Mouse (Mus musculus) CH12.LX (cell line): Measurements from ENCODE around the gene Dok1. TPM values are rescaled to one million over a fixed set of nuclear protein-coding genes. Genes with fewer than 3 reads are reported as not detected.

ENCODE experiments used
- DNase-seq: peaks from one replicate; pipeline ENCODE4 v3.0.0-alpha.2; 2013; ENCODE audit errors: extremely low read depth
- H3K27ac ChIP-seq: 2 replicates; pipeline ENCODE4 v1.5.1; 2012; ENCODE audit warnings: low read depth, mild to moderate bottlenecking, control low read depth, moderate library complexity; ENCODE audit not compliant: insufficient read depth
- H3K27me3 ChIP-seq: replicated peaks from 2 replicates; pipeline ENCODE3; 2012; ENCODE audit warnings: inconsistent platforms
- H3K36me3 ChIP-seq, 2 experiments: replicated peaks in 1 of 2; 2 replicates each; pipeline versions ENCODE3 to v1.6.1; 2012; ENCODE audit warnings: inconsistent platforms in 1 of 2, low read length in 1 of 2, mild to moderate bottlenecking in 1 of 2, mixed read lengths in 1 of 2, moderate library complexity in 1 of 2; ENCODE audit not compliant: control insufficient read depth in 1 of 2, insufficient read depth in 1 of 2
- H3K4me1 ChIP-seq, 2 experiments: 2 replicates each; pipeline ENCODE4 v1.6.1; 2012; ENCODE audit warnings: inconsistent platforms in 1 of 2, moderate library complexity in 1 of 2; ENCODE audit not compliant: insufficient read depth in 2 of 2, control insufficient read depth in 1 of 2
- H3K4me2 ChIP-seq: 2 replicates; pipeline ENCODE4 v1.6.1; 2012; ENCODE audit warnings: low read depth, mild to moderate bottlenecking, control low read depth; ENCODE audit not compliant: poor library complexity, insufficient read depth, severe bottlenecking
- H3K4me3 ChIP-seq, 3 experiments: fragments of 150-350 bp in 1 of 3; sonication (generic) in 1 of 3; replicated peaks in 1 of 3; 2 replicates each; pipeline versions ENCODE3 to v1.5.1; 2011 to 2012; ENCODE audit warnings: low read depth in 2 of 3, low read length in 2 of 3, mild to moderate bottlenecking in 2 of 3, moderate library complexity in 2 of 3, control low read depth in 1 of 3, improper control_type of control experiment in 1 of 3, inconsistent platforms in 1 of 3, mixed read lengths in 1 of 3; ENCODE audit not compliant: poor library complexity in 1 of 3
- H3K79me2 ChIP-seq: replicated peaks from 2 replicates; pipeline ENCODE4 v1.6.1; 2012; ENCODE audit warnings: mild to moderate bottlenecking, moderate library complexity; ENCODE audit not compliant: control insufficient read depth, poor library complexity, insufficient read depth, severe bottlenecking; ENCODE audit errors: extremely low read depth
- H3K9ac ChIP-seq: 2 replicates; pipeline ENCODE4 v1.6.1; 2012; ENCODE audit warnings: low read depth, mild to moderate bottlenecking, control low read depth, moderate library complexity; ENCODE audit not compliant: insufficient read depth
- H3K9me3 ChIP-seq: replicated peaks from 2 replicates; pipeline ENCODE3; 2012; ENCODE audit warnings: low read length, inconsistent platforms, mixed read lengths
- BHLHE40 ChIP-seq: IDR thresholded peaks from 2 replicates; pipeline ENCODE4 v1.6.1; 2011; ENCODE audit warnings: mild to moderate bottlenecking, low read depth, low read length, improper control_type of control experiment
- ELF1 ChIP-seq: IDR thresholded peaks from 2 replicates; pipeline ENCODE4 v1.6.1; 2014; ENCODE audit warnings: low read depth, mild to moderate bottlenecking, inconsistent platforms, low read length, improper control_type of control experiment
- EP300 ChIP-seq: IDR thresholded peaks from 2 replicates; pipeline ENCODE4 v1.6.1; 2011; ENCODE audit warnings: low read length, improper control_type of control experiment
- HCFC1 ChIP-seq: IDR thresholded peaks from 2 replicates; pipeline ENCODE4 v1.6.1; 2012; ENCODE audit warnings: low read depth, mild to moderate bottlenecking, inconsistent platforms, low read length, improper control_type of control experiment
- IRF4 ChIP-seq: IDR thresholded peaks from 2 replicates; pipeline ENCODE4 v1.6.1; 2014; ENCODE audit warnings: low read depth, mild to moderate bottlenecking, inconsistent platforms, low read length, improper control_type of control experiment
- KAT2A ChIP-seq: IDR thresholded peaks from 2 replicates; pipeline ENCODE4 v1.6.1; 2012; ENCODE audit warnings: low read length, improper control_type of control experiment, inconsistent platforms; ENCODE audit not compliant: insufficient replicate concordance
- MAX ChIP-seq: IDR thresholded peaks from 2 replicates; pipeline ENCODE4 v1.6.1; 2011; ENCODE audit warnings: low read length, improper control_type of control experiment
- MAZ ChIP-seq: IDR thresholded peaks from 2 replicates; pipeline ENCODE4 v1.6.1; 2012; ENCODE audit warnings: low read depth, mild to moderate bottlenecking, inconsistent platforms, low read length, improper control_type of control experiment, moderate library complexity
- MEF2A ChIP-seq: IDR thresholded peaks from 2 replicates; pipeline ENCODE4 v1.6.1; 2014; ENCODE audit warnings: low read depth, mild to moderate bottlenecking, inconsistent platforms, low read length, improper control_type of control experiment, borderline replicate concordance
- MXI1 ChIP-seq: IDR thresholded peaks from 2 replicates; pipeline ENCODE4 v1.6.1; 2011; ENCODE audit warnings: mild to moderate bottlenecking, low read depth, low read length, improper control_type of control experiment
- MYC ChIP-seq: IDR thresholded peaks from 2 replicates; pipeline ENCODE4 v1.6.1; 2011; ENCODE audit warnings: low read depth, mild to moderate bottlenecking, improper control_type of control experiment, low read length
- NELFE ChIP-seq: IDR thresholded peaks from 2 replicates; pipeline ENCODE4 v1.6.1; 2011; ENCODE audit warnings: low read depth, low read length, improper control_type of control experiment
- RAD21 ChIP-seq: IDR thresholded peaks from 2 replicates; pipeline ENCODE4 v1.6.1; 2011; ENCODE audit warnings: low read depth, mild to moderate bottlenecking, low read length, improper control_type of control experiment, moderate library complexity
- RCOR1 ChIP-seq: conservative IDR thresholded peaks from 2 replicates; pipeline ENCODE4 v1.6.1; 2012; ENCODE audit warnings: low read depth, mild to moderate bottlenecking, inconsistent platforms, low read length, improper control_type of control experiment
- TCF12 ChIP-seq: IDR thresholded peaks from 2 replicates; pipeline ENCODE4 v1.6.1; 2014; ENCODE audit warnings: low read depth, mild to moderate bottlenecking, inconsistent platforms, low read length, improper control_type of control experiment
- USF2 ChIP-seq: conservative IDR thresholded peaks from 2 replicates; pipeline ENCODE4 v1.6.1; 2011; ENCODE audit warnings: low read depth, low read length, improper control_type of control experiment
- dilution Hi-C: fragments of 300-500 bp; cut with MboI; formaldehyde crosslinking; loops from 2 replicates; pipeline ENCODE4 v1.14.3; 2020; ENCODE audit warnings: low sequenced_read_pairs; ENCODE audit not compliant: extremely low pct_unique_long_range_greater_than_20kb, extremely low pct_ligation_motif_present
- in situ Hi-C: fragments of 300-500 bp; cut with MboI; formaldehyde crosslinking; loops from 3 replicates; pipeline ENCODE4 v1.14.3; 2019; ENCODE audit warnings: low sequenced_read_pairs, low pct_ligation_motif_present, low pct_unique_long_range_greater_than_20kb, mixed read lengths
- polyA plus RNA-seq: library from polyadenylated mRNA; unstranded; fragments of >175 nt; gene quantifications from 2 replicates; pipeline ENCODE4 v1.2.1, GENCODE M21; 2012; ENCODE audit warnings: low read depth; ENCODE audit not compliant: insufficient read length
- total RNA-seq, 2 experiments: library from RNA; depleted of rRNA; stranded (reverse); fragments of 300-350 nt in 1 of 2; fragments of >200 nt in 1 of 2; gene quantifications; 2 replicates each; pipeline ENCODE4 v1.2.3; 2012 to 2014

The Dok1 gene
- total and polyA plus RNA-seq, 3 experiments: 21.4 to 33.2 (median 23.8) TPM

GRCm38 (mm10) chr6:83078324-83078858 is 45.1 kb upstream of the Dok1 start (continued):
- TF ChIP-seq MAZ: no peak; the same call in 1 of the 2 replicates
- TF ChIP-seq NELFE: peak; percentile 76
- TF ChIP-seq IRF4: peak; percentile 17; the same call in 1 of the 2 replicates
- 0 out of 2 replicates have a peak, but pooled peaks have one; percentile 42 for TF ChIP-seq KAT2A
- 0 out of 2 replicates have a peak, but pooled peaks have one; percentile 22 for TF ChIP-seq MYC
- TF ChIP-seq USF2: no peak

- peak within 1 kb of the TSS; percentile 81 for H3K9ac ChIP-seq
- peak within 1 kb of the TSS; percentile 68 for H3K4me2 ChIP-seq
- H3K27me3 ChIP-seq: peaks cover 3% of the 10 kb centered on the region
- in situ Hi-C loops (no loop called here), dilution Hi-C loops (no loop called here)
- TF ChIP-seq RAD21: no peak
- TF ChIP-seq MAX: no peak
- peak; percentile 43 for TF ChIP-seq BHLHE40
- TF ChIP-seq RCOR1: no peak
- peak; percentile 95; the same call in 1 of the 2 replicates for TF ChIP-seq MXI1
- TF ChIP-seq TCF12: peak; percentile 12; the same call in 1 of the 2 replicates
- no peak for TF ChIP-seq HCFC1
- no peak for TF ChIP-seq MEF2A
- TF ChIP-seq MAZ: peak; percentile 62; the same call in 1 of the 2 replicates
- no peak for TF ChIP-seq EP300
- TF ChIP-seq ELF1: no peak
- peak; percentile 41 for DNase-seq
- H3K4me3 ChIP-seq: peak within 1 kb of the TSS; percentile 84 to 89 (median 84)
- peaks cover 3 to 19% of the 10 kb centered on the region in 2 experiments; a peak in 3 of 4 replicates for H3K4me1 ChIP-seq
- H3K36me3 ChIP-seq: peaks cover 11 to 29% of the 10 kb centered on the region in 2 experiments
- H3K27ac ChIP-seq: peak within 1 kb of the TSS; percentile 87
- H3K9me3 ChIP-seq: no peaks in the 10 kb centered on the region
- H3K79me2 ChIP-seq: no peaks in the 10 kb centered on the region
Observed at GRCm38 (mm10) chr6:83077630-83078323, 44.5 kb upstream of the Dok1 start, which contains the start of gene Pcgf1. Pcgf1 (plus strand) TSS chr6:83077869.
